Mouse (Mus musculus) limb, embryonic 14.5 days (tissue): ENCODE measurements at regions not wholly inside any gene's neighbourhood (a gene's known extent, or its start where the extent isn't known, plus 50 kb on each side); places are given as distances from the start of the nearest gene placed in this dataset.
A peak's percentile ranks its signal among the peaks of the same experiment; 100 is the strongest.

Source experiments
- ATAC-seq: fragments of 200-750 bp; cut with Nextera tagmentation; 2 replicates; pipeline ENCODE4 v1.8.0; 2017; ENCODE audit warnings: low read depth, moderate number of reproducible peaks, moderate TSS enrichment; ENCODE audit not compliant: low FRiP score
- DNase-seq: peaks from one replicate; pipeline ENCODE4 v3.0.0-alpha.2; 2015; ENCODE audit warnings: low spot score
- H3K27ac ChIP-seq: fragments of 300-500 bp; sonication (generic); replicated peaks from 2 replicates; pipeline ENCODE4 v1.5.1; 2014; ENCODE audit warnings: low read depth, mild to moderate bottlenecking, low read length, moderate library complexity, mixed read lengths
- H3K27me3 ChIP-seq: fragments of 300-500 bp; sonication (generic); 2 replicates; pipeline ENCODE4 v1.6.1; 2014; ENCODE audit warnings: low read length, mixed read lengths; ENCODE audit not compliant: control insufficient read depth, insufficient read depth
- H3K36me3 ChIP-seq: fragments of 300-500 bp; sonication (generic); 2 replicates; pipeline ENCODE4 v1.6.1; 2014; ENCODE audit warnings: mild to moderate bottlenecking, low read length, moderate library complexity, mixed read lengths; ENCODE audit not compliant: control insufficient read depth, insufficient read depth
- H3K4me1 ChIP-seq: fragments of 300-500 bp; sonication (generic); 2 replicates; pipeline ENCODE4 v1.6.1; 2014; ENCODE audit warnings: antibody characterized with exemption, low read length, mixed read lengths; ENCODE audit not compliant: control insufficient read depth, insufficient read depth
- H3K4me2 ChIP-seq: fragments of 300-500 bp; sonication (generic); replicated peaks from 2 replicates; pipeline ENCODE4 v1.6.1; 2014; ENCODE audit warnings: low read depth, mild to moderate bottlenecking, low read length, moderate library complexity; ENCODE audit not compliant: severe bottlenecking
- H3K4me3 ChIP-seq: fragments of 300-500 bp; sonication (generic); replicated peaks from 2 replicates; pipeline ENCODE4 v1.5.1; 2014; ENCODE audit warnings: low read length
- H3K9ac ChIP-seq: fragments of 300-500 bp; sonication (generic); 2 replicates; pipeline ENCODE4 v1.6.1; 2014; ENCODE audit warnings: mild to moderate bottlenecking, low read depth, low read length, moderate library complexity; ENCODE audit not compliant: severe bottlenecking
- H3K9me3 ChIP-seq: fragments of 300-500 bp; sonication (generic); 2 replicates; pipeline ENCODE4 v1.6.1; 2016; ENCODE audit warnings: low read length; ENCODE audit not compliant: control insufficient read depth
- POLR2A ChIP-seq: fragments of 200-500 bp; IDR thresholded peaks from 2 replicates; pipeline ENCODE4 v1.8.0; 2012; ENCODE audit warnings: inconsistent platforms, mild to moderate bottlenecking, moderate library complexity, borderline replicate concordance; ENCODE audit not compliant: insufficient read depth, insufficient read length; ENCODE audit errors: extremely low read depth
- WGBS: fragments of 180-500 bp; shearing (Covaris S2); extraction: QIAGEN DNeasy Blood & Tissue Kit; methylation state at CpG from one replicate; pipeline ENCODE4 v1.1.7; 2014; 5-methylcytosine and 5-hydroxymethylcytosine counted together

GRCm38 (mm10) chr1:89011454-89011853, 58.8 kb upstream of the Sh3bp4 start:
- TF ChIP-seq POLR2A = no peak
- H3K4me3 ChIP-seq = no peak overlapping the region
- no peak overlapping the region for H3K4me2 ChIP-seq
- H3K36me3 ChIP-seq = no peaks in the 10 kb centered on the region
- ATAC-seq = no peak
- no peaks in the 10 kb centered on the region for H3K27me3 ChIP-seq
- no peak overlapping the region for H3K9ac ChIP-seq
- 57% methylated on average over 7 of the region's 7 CpGs for WGBS
- no peak overlapping the region for H3K27ac ChIP-seq
- no peak for DNase-seq
- no peaks in the 10 kb centered on the region for H3K9me3 ChIP-seq
- H3K4me1 ChIP-seq = peaks cover 5% of the 10 kb centered on the region; the same call in 1 of the 2 replicates

DNA sequence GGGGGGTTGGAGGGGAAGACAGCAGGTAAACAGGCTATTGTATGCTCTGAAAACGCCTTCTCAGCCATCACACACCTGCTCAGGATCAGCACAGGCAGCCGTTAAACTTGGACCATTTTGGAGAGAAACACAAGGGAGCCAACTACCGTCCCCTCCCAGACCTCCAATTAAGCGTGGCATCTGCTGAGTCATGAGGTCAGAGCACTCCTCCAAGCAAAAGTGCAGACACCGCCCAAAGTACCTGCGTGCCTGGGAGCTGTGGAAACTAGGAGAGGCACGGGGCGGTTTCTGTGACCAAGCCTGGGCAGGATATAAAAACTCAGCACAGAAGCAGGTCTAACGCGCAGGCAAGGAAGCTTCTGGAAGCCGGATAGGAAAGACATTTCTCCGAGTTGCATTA, 54.8 kb upstream of the Sh3bp4 start:
- no peak; the same call in 1 of the 2 replicates for ATAC-seq
- Histone ChIP-seq H3K36me3 (no peaks in the 10 kb centered on the region), H3K4me2 (peak overlapping the region; percentile 24), H3K9ac (no peak overlapping the region), H3K4me1 (peaks cover 5% of the 10 kb centered on the region; the same call in 1 of the 2 replicates), H3K27me3 (no peaks in the 10 kb centered on the region), H3K4me3 (no peak overlapping the region), H3K27ac (no peak overlapping the region), H3K9me3 (no peaks in the 10 kb centered on the region)
- DNase-seq = no peak
- TF ChIP-seq POLR2A = no peak
- WGBS = 15% methylated on average over 12 of the region's 12 CpGs

DNA sequence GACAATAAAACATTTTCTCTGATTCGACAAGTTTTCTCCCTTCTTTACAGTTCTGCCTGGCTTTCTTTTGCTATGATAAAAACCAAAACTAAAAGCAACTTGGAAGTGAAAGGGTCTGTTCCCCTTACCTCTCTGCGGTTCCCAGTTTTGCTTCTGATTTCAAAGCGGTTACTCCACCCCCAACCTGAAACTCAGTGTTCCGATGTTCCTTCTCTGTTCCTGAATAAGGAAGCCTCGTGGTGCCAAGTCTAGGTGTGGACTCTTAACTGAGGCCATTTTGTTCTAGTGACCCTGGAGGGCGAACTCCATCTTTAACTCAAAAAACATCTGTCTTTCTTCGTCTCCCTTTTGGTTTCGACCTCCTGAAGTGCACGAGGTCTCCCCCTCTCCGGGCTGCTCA, 54.4 kb upstream of the Sh3bp4 start:
- peak overlapping the region; percentile 24 for H3K4me2 ChIP-seq
- no peak for ATAC-seq

GRCm38 (mm10) chr1:89019778-89020373, 50.3 kb upstream of the Sh3bp4 start:
- ATAC-seq (no peak), DNase-seq (no peak)
- Histone ChIP-seq H3K9ac (no peak overlapping the region), H3K27ac (no peak overlapping the region), H3K4me3 (no peak overlapping the region), H3K4me2 (no peak overlapping the region), H3K9me3 (no peaks in the 10 kb centered on the region), H3K27me3 (no peaks in the 10 kb centered on the region), H3K36me3 (no peaks in the 10 kb centered on the region), H3K4me1 (peaks cover 6% of the 10 kb centered on the region; the same call in 1 of the 2 replicates)
- 72% methylated on average over 4 of the region's 4 CpGs for WGBS
- TF ChIP-seq POLR2A = no peak

More for the DNA sequence above, 54.4 kb upstream of the Sh3bp4 start:
- H3K36me3 ChIP-seq = no peaks in the 10 kb centered on the region
- no peaks in the 10 kb centered on the region for H3K27me3 ChIP-seq
- WGBS = 45% methylated on average over 10 of the region's 10 CpGs
- TF ChIP-seq POLR2A = no peak
- no peak overlapping the region for H3K4me3 ChIP-seq
- H3K27ac ChIP-seq = no peak overlapping the region
- peaks cover 5% of the 10 kb centered on the region; the same call in 1 of the 2 replicates for H3K4me1 ChIP-seq
- no peaks in the 10 kb centered on the region for H3K9me3 ChIP-seq
- no peak overlapping the region; the same call in 1 of the 2 replicates for H3K9ac ChIP-seq
- DNase-seq = no peak
